Mouse (Mus musculus) bone marrow macrophage, adult 2 months (primary cell): ENCODE measurements at regions not wholly inside any gene's neighbourhood (a gene's known extent, or its start where the extent isn't known, plus 50 kb on each side); places are given as distances from the start of the nearest gene placed in this dataset.

Source experiments
- CTCF ChIP-seq: IDR thresholded peaks from 2 replicates; pipeline ENCODE4 v1.5.1; 2012; ENCODE audit warnings: low read depth, mild to moderate bottlenecking, low read length, moderate library complexity
- POLR2A ChIP-seq: IDR thresholded peaks from 2 replicates; pipeline ENCODE4 v1.6.1; 2012; ENCODE audit warnings: mild to moderate bottlenecking, low read depth, low read length, borderline replicate concordance

GRCm38 (mm10) chrX:57692506-57692905, 188.9 kb upstream of the Gpr101 start:
- no peak for TF ChIP-seq CTCF
- no peak for TF ChIP-seq POLR2A
